Mouse (Mus musculus) cerebellum, adult 9-10 months (tissue): Measurements from ENCODE around the gene Gli3.

Source experiments
- DNase-seq: peaks from one replicate; pipeline ENCODE4 v3.0.0; 2022

Gene Gli3

GRCm38 (mm10) chr13:15670144-15670961, 207.3 kb downstream of the Gli3 start:
- no peak for DNase-seq

- no peak for DNase-seq
Measured at GRCm38 (mm10) chr13:15670962-15671313, 207.9 kb downstream of the Gli3 start.

GRCm38 (mm10) chr13:15675480-15675879, 212.4 kb downstream of the Gli3 start:
- DNase-seq, result no peak

- DNase-seq, result no peak
Measured at GRCm38 (mm10) chr13:15677106-15677760, 214.2 kb downstream of the Gli3 start.

- no peak for DNase-seq
Measured at GRCm38 (mm10) chr13:15681530-15681929, 218.5 kb downstream of the Gli3 start.

GRCm38 (mm10) chr13:15683006-15683405, 220.0 kb downstream of the Gli3 start:
- no peak for DNase-seq

- no peak for DNase-seq
Measured at GRCm38 (mm10) chr13:15688074-15688825, 225.2 kb downstream of the Gli3 start.

- DNase-seq, result no peak
Measured at GRCm38 (mm10) chr13:15688826-15689501, 225.9 kb downstream of the Gli3 start.

- DNase-seq, result no peak
Measured at GRCm38 (mm10) chr13:15691751-15692464, 228.9 kb downstream of the Gli3 start.

- no peak for DNase-seq
Measured at GRCm38 (mm10) chr13:15692465-15692809, 229.4 kb downstream of the Gli3 start.

- DNase-seq, result no peak
Measured at GRCm38 (mm10) chr13:15698284-15698683, 235.2 kb downstream of the Gli3 start.

- no peak for DNase-seq
Measured at GRCm38 (mm10) chr13:15699116-15699515, 236.1 kb downstream of the Gli3 start.

- DNase-seq, result no peak
Measured at GRCm38 (mm10) chr13:15704669-15705068, 241.6 kb downstream of the Gli3 start.

GRCm38 (mm10) chr13:15707481-15707881, 244.4 kb downstream of the Gli3 start:
- no peak for DNase-seq

GRCm38 (mm10) chr13:15713486-15713885, 250.5 kb downstream of the Gli3 start:
- no peak for DNase-seq

GRCm38 (mm10) chr13:15714331-15714725, 251.3 kb downstream of the Gli3 start:
- DNase-seq, result no peak

GRCm38 (mm10) chr13:15714726-15715437, 251.8 kb downstream of the Gli3 start:
- peak; percentile 14 for DNase-seq

- DNase-seq, result no peak
Measured at GRCm38 (mm10) chr13:15721446-15721845, 258.4 kb downstream of the Gli3 start.

GRCm38 (mm10) chr13:15722766-15723379, 259.8 kb downstream of the Gli3 start:
- DNase-seq, result no peak

GRCm38 (mm10) chr13:15724723-15725122, 261.7 kb downstream of the Gli3 start:
- DNase-seq, result no peak

GRCm38 (mm10) chr13:15741771-15742170, 278.7 kb downstream of the Gli3 start:
- DNase-seq, result peak; percentile 16
